Mouse (Mus musculus): ENCODE results near the gene Otulinl.

DNA sequence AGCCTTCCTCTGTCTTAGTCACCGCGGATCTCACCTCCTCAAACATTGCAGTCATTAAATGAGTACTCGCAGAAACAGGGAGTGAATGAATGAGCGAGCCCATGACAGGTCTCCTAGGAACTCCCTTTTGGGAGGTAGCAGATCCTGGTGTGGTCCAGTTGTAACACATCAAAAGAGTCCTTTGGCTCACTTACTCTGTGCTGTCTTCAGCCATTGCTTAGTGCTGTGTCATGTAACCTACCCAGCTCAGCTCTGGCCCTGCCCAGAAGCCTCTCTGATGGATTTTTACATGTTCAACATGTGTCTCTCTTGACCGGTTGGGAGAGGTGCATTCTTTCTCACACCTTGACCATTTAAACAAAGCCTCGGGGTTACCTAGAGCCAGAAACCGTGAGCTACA, 9.8 kb upstream of the Otulinl start:
- TF ChIP-seq CTCF (conservative IDR thresholded peaks at IDR 0.05; ENCODE audit: low read length): no peak
- no peak for TF ChIP-seq POU5F1 (IDR thresholded peaks at IDR 0.05; ENCODE audit: borderline replicate concordance, low read length)
- no peak for TF ChIP-seq NANOG (IDR thresholded peaks at IDR 0.05; ENCODE audit: borderline replicate concordance, low read length)

Measured in E14TG2a.4 (cell line).